Comparison of ENCODE assay signal across 7 mouse cellular contexts in genomic region chr7:109865370-109866229, GRCm38 (mm10). TPM values are rescaled to one million over a fixed set of nuclear protein-coding genes. Genes with fewer than 3 reads are reported as not detected.
DNase-seq lines count a peak whose midpoint lies in the region; ATAC-seq and TF ChIP-seq lines count a peak whose summit lies in the region.

Gene Scube2 (minus strand): TSS chr7:109865679.

- ATAC-seq in forebrain, embryonic 16.5 days = peak; percentile 66
- ATAC-seq in intestine, embryonic 16.5 days = peak; percentile 88

- no peak within 1 kb of the TSS for H3K27ac ChIP-seq in ES-E14 (ENCODE audit: insufficient read depth, low read depth, low read length, poor library complexity, severe bottlenecking)
- H3K27ac ChIP-seq in forebrain, embryonic 16.5 days (ENCODE audit: low read length) = no peak within 1 kb of the TSS
- no peak within 1 kb of the TSS for H3K27ac ChIP-seq in intestine, embryonic 16.5 days (ENCODE audit: low read length)
- no peak within 1 kb of the TSS for H3K27ac ChIP-seq in testis, adult 2 months (ENCODE audit: control insufficient read depth, insufficient read depth, low read depth, low read length)

- in situ Hi-C loops in ES-E14 (cut with MboI; ENCODE audit: low sequenced_read_pairs in 2 of 2, unreplicated experiment in 2 of 2) = no loop called here

- H3K36me3 ChIP-seq in ES-E14 (ENCODE audit: control insufficient read depth, insufficient read depth, low read length, poor library complexity, severe bottlenecking) = no peaks in the 10 kb centered on the region
- no peaks in the 10 kb centered on the region for H3K36me3 ChIP-seq in forebrain, embryonic 16.5 days (ENCODE audit: control insufficient read depth, insufficient read depth)
- no peaks in the 10 kb centered on the region for H3K36me3 ChIP-seq in intestine, embryonic 16.5 days (ENCODE audit: control insufficient read depth, insufficient read depth, low read length)
- no peaks in the 10 kb centered on the region for H3K36me3 ChIP-seq in testis, adult 2 months (ENCODE audit: control insufficient read depth, insufficient read depth, low read length)

- H3K9ac ChIP-seq in ES-E14 (ENCODE audit: insufficient read depth, low read depth, low read length, poor library complexity, severe bottlenecking) = peak within 1 kb of the TSS; percentile 69
- peak within 1 kb of the TSS; percentile 62 for H3K9ac ChIP-seq in forebrain, embryonic 16.5 days (replicated peaks; ENCODE audit: low read depth, low read length)
- peak within 1 kb of the TSS; percentile 68 for H3K9ac ChIP-seq in intestine, embryonic 16.5 days (ENCODE audit: low read depth, low read length)

- peak within 1 kb of the TSS; percentile 92 for H3K4me2 ChIP-seq in forebrain, embryonic 16.5 days (ENCODE audit: low read length)
- H3K4me2 ChIP-seq in intestine, embryonic 16.5 days (ENCODE audit: low read depth, low read length) = peak within 1 kb of the TSS; percentile 97

- H3K9me3 ChIP-seq in ES-E14 (ENCODE audit: control insufficient read depth, insufficient read depth, low read depth, low read length) = no peaks in the 10 kb centered on the region
- no peaks in the 10 kb centered on the region for H3K9me3 ChIP-seq in forebrain, embryonic 16.5 days (ENCODE audit: control insufficient read depth, low read length)
- no peaks in the 10 kb centered on the region for H3K9me3 ChIP-seq in intestine, embryonic 16.5 days (ENCODE audit: control insufficient read depth, low read length)

- TF ChIP-seq CTCF in testis, adult 2 months (IDR thresholded peaks at IDR 0.05; ENCODE audit: control insufficient read depth, insufficient read depth, insufficient replicate concordance, low read depth, low read length) = no peak

- H3K27me3 ChIP-seq in forebrain, embryonic 16.5 days (replicated peaks; ENCODE audit: control insufficient read depth, insufficient read depth, low read length) = peaks cover 5% of the 10 kb centered on the region
- peaks cover 17% of the 10 kb centered on the region for H3K27me3 ChIP-seq in intestine, embryonic 16.5 days (replicated peaks; ENCODE audit: control insufficient read depth, insufficient read depth, low read length)
- no peaks in the 10 kb centered on the region for H3K27me3 ChIP-seq in testis, adult 2 months (ENCODE audit: control insufficient read depth, insufficient read depth, low read length)

- H3K4me1 ChIP-seq in ES-E14 (ENCODE audit: control insufficient read depth in 2 of 2, insufficient read depth in 2 of 2, low read length in 2 of 2, poor library complexity in 1 of 2) = 0 out of 4 replicates have a peak, but pooled peaks cover 0 to 2% of the 10 kb centered on the region in 2 experiments
- peaks cover 11% of the 10 kb centered on the region for H3K4me1 ChIP-seq in forebrain, embryonic 16.5 days (replicated peaks; ENCODE audit: control insufficient read depth, insufficient read depth, low read length)
- H3K4me1 ChIP-seq in intestine, embryonic 16.5 days (ENCODE audit: control insufficient read depth, insufficient read depth, low read length) = peaks cover 9% of the 10 kb centered on the region; the same call in 1 of the 2 replicates
- peaks cover 5% of the 10 kb centered on the region for H3K4me1 ChIP-seq in testis, adult 2 months (ENCODE audit: control insufficient read depth, insufficient read depth, low read length)

- TF ChIP-seq POLR2A in testis, adult 2 months (IDR thresholded peaks at IDR 0.05; ENCODE audit: control insufficient read depth, low read depth, low read length) = no peak

- H3K4me3 ChIP-seq in ES-E14 (ENCODE audit: insufficient read depth in 1 of 2, low read depth in 1 of 2, low read length in 2 of 2, poor library complexity in 1 of 2, severe bottlenecking in 1 of 2) = peak within 1 kb of the TSS; percentile 68 to 78
- peak within 1 kb of the TSS; percentile 56 for H3K4me3 ChIP-seq in forebrain, embryonic 16.5 days (replicated peaks; ENCODE audit: low read length)
- H3K4me3 ChIP-seq in intestine, embryonic 16.5 days (ENCODE audit: low read length) = peak within 1 kb of the TSS; percentile 62
- peak within 1 kb of the TSS; percentile 80 for H3K4me3 ChIP-seq in testis, adult 2 months (ENCODE audit: control insufficient read depth, low read depth, low read length)

- 1% methylated on average over 49 of the region's 69 CpGs for WGBS in forebrain, embryonic 16.5 days
- under 1% methylated on average over 47 of the region's 69 CpGs for WGBS in intestine, embryonic 16.5 days

- DNase-seq in ES-E14 (ENCODE audit: low read depth, low spot score) (no peak), ZHBTc4 (ENCODE audit: low read depth, low spot score) (peak; percentile 58)
- peak; percentile 46 for DNase-seq in lung, postnatal 14 days
- DNase-seq in c-Kit-positive CD71-positive TER-119-positive erythroid progenitor cells, embryonic 14.5 days (ENCODE audit: low spot score) = no peak

TF ChIP-seq in ES-E14, 5 proteins besides CTCF, POLR2A, EP300 and RAD21:
- peak; percentile 26; the same call in 1 of the 2 replicates for TF ChIP-seq HCFC1 (IDR thresholded peaks at IDR 0.05; ENCODE audit: borderline replicate concordance, insufficient read depth, low read length)
- TF ChIP-seq MAFK (IDR thresholded peaks at IDR 0.05; ENCODE audit: insufficient read depth, low read depth, low read length) = no peak

RNA-seq across cellular contexts. Expression of gene Scube2, which starts in this region (rescaled TPM):
- total RNA-seq in ES-E14 (2012; rRNA removed) = 0.58 and 0.89 TPM in 2 replicates
- polyA plus RNA-seq in forebrain, embryonic 16.5 days (2015; fragmentation: Nextera tagmentation; extraction: Ambion mirVana) = 0.46 and 0.70 TPM in 2 replicates
- polyA plus RNA-seq in intestine, embryonic 16.5 days (2015; fragmentation: Nextera tagmentation; extraction: Ambion mirVana) = 2.5 and 2.9 TPM in 2 replicates
- 8.7 and 8.8 TPM in 2 replicates for polyA plus RNA-seq in testis, adult 2 months (2012; rRNA removed)

Comparison
In these comparisons a context has a peak if more than half of its experiments do, and no peak if none do; other contexts are left out.
1. Peak in ATAC-seq, H3K4me3 ChIP-seq, H3K9ac ChIP-seq and H3K4me2 ChIP-seq in forebrain, embryonic 16.5 days; RNA of the gene not detected or under 1 TPM.
2. DNase-seq: peak in ZHBTc4 (single experiment) and lung, postnatal 14 days (single experiment); none in ES-E14 (single experiment) and c-Kit-positive CD71-positive TER-119-positive erythroid progenitor cells, embryonic 14.5 days (single experiment).
3. Peak in every context shown above with its lines, with median percentiles within 50 percentile points of each other: H3K4me3 ChIP-seq and H3K9ac ChIP-seq.